Mouse (Mus musculus): ENCODE results near the gene Pm20d1. TPM values are rescaled to one million over a fixed set of nuclear protein-coding genes. Genes with fewer than 3 reads are reported as not detected.

Gene Pm20d1
- total and polyA plus RNA-seq, 2 experiments = 35.5 to 62.0 TPM

GRCm38 (mm10) chr1:131751891-131752311 is 45.3 kb upstream of the Pm20d1 start:
- TF ChIP-seq POLR2A (IDR thresholded peaks at IDR 0.05; ENCODE audit: extremely low read depth, insufficient read depth, low read length) (no peak), CTCF (IDR thresholded peaks at IDR 0.05; ENCODE audit: low read depth, low read length) (no peak)
- H3K9ac ChIP-seq (ENCODE audit: low read depth, low read length) = no peak overlapping the region
- H3K4me1 ChIP-seq (ENCODE audit: control insufficient read depth, insufficient read depth, low read length) = no peaks in the 10 kb centered on the region
- no peaks in the 10 kb centered on the region for H3K27me3 ChIP-seq (ENCODE audit: control insufficient read depth, insufficient read depth, low read length)
- H3K36me3 ChIP-seq (ENCODE audit: control insufficient read depth, insufficient read depth, low read length) = no peaks in the 10 kb centered on the region
- no peak overlapping the region for H3K4me3 ChIP-seq (ENCODE audit: insufficient read depth, low read depth, low read length)
- no peak for DNase-seq (ENCODE audit: extremely low read depth, low read depth, low spot score)
- WGBS = 60% methylated on average over 10 of the region's 10 CpGs
- H3K79me2 ChIP-seq (ENCODE audit: control insufficient read depth, insufficient read depth, low read length) = no peaks in the 10 kb centered on the region
- no peak overlapping the region for H3K27ac ChIP-seq (replicated peaks; ENCODE audit: insufficient read depth, low read depth, low read length)

- Histone ChIP-seq H3K36me3 (ENCODE audit: control insufficient read depth, insufficient read depth, low read length) (no peaks in the 10 kb centered on the region), H3K4me3 (ENCODE audit: insufficient read depth, low read depth, low read length) (no peak overlapping the region), H3K4me1 (ENCODE audit: control insufficient read depth, insufficient read depth, low read length) (no peaks in the 10 kb centered on the region), H3K27ac (replicated peaks; ENCODE audit: insufficient read depth, low read depth, low read length) (no peak overlapping the region), H3K27me3 (ENCODE audit: control insufficient read depth, insufficient read depth, low read length) (no peaks in the 10 kb centered on the region), H3K9ac (ENCODE audit: low read depth, low read length) (no peak overlapping the region), H3K79me2 (ENCODE audit: control insufficient read depth, insufficient read depth, low read length) (no peaks in the 10 kb centered on the region)
- 20% methylated on average over 3 of the region's 3 CpGs for WGBS
- no peak for DNase-seq (ENCODE audit: extremely low read depth, low read depth, low spot score)
- TF ChIP-seq CTCF (IDR thresholded peaks at IDR 0.05; ENCODE audit: low read depth, low read length) (no peak), POLR2A (IDR thresholded peaks at IDR 0.05; ENCODE audit: extremely low read depth, insufficient read depth, low read length) (no peak)
Measured at GRCm38 (mm10) chr1:131754212-131754829, 42.9 kb upstream of the Pm20d1 start.

- Histone ChIP-seq H3K36me3 (ENCODE audit: control insufficient read depth, insufficient read depth, low read length) (no peaks in the 10 kb centered on the region), H3K9ac (ENCODE audit: low read depth, low read length) (no peak overlapping the region), H3K4me1 (ENCODE audit: control insufficient read depth, insufficient read depth, low read length) (no peaks in the 10 kb centered on the region), H3K27me3 (ENCODE audit: control insufficient read depth, insufficient read depth, low read length) (no peaks in the 10 kb centered on the region), H3K4me3 (ENCODE audit: insufficient read depth, low read depth, low read length) (no peak overlapping the region), H3K79me2 (ENCODE audit: control insufficient read depth, insufficient read depth, low read length) (no peaks in the 10 kb centered on the region), H3K27ac (replicated peaks; ENCODE audit: insufficient read depth, low read depth, low read length) (no peak overlapping the region)
- 82% methylated on average over 4 of the region's 4 CpGs for WGBS
- no peak for TF ChIP-seq CTCF (IDR thresholded peaks at IDR 0.05; ENCODE audit: low read depth, low read length)
- TF ChIP-seq POLR2A (IDR thresholded peaks at IDR 0.05; ENCODE audit: extremely low read depth, insufficient read depth, low read length) = no peak
- no peak for DNase-seq (ENCODE audit: extremely low read depth, low read depth, low spot score)
Measured at GRCm38 (mm10) chr1:131754916-131755315, 42.3 kb upstream of the Pm20d1 start.

- H3K9ac ChIP-seq (ENCODE audit: low read depth, low read length) = no peak overlapping the region
- TF ChIP-seq POLR2A (IDR thresholded peaks at IDR 0.05; ENCODE audit: extremely low read depth, insufficient read depth, low read length) (no peak), CTCF (IDR thresholded peaks at IDR 0.05; ENCODE audit: low read depth, low read length) (no peak)
- no peak overlapping the region for H3K27ac ChIP-seq (replicated peaks; ENCODE audit: insufficient read depth, low read depth, low read length)
- no peaks in the 10 kb centered on the region for H3K27me3 ChIP-seq (ENCODE audit: control insufficient read depth, insufficient read depth, low read length)
- H3K4me1 ChIP-seq (ENCODE audit: control insufficient read depth, insufficient read depth, low read length) = no peaks in the 10 kb centered on the region
- H3K36me3 ChIP-seq (ENCODE audit: control insufficient read depth, insufficient read depth, low read length) = no peaks in the 10 kb centered on the region
- no peaks in the 10 kb centered on the region for H3K79me2 ChIP-seq (ENCODE audit: control insufficient read depth, insufficient read depth, low read length)
- DNase-seq (ENCODE audit: extremely low read depth, low read depth, low spot score) = no peak
- H3K4me3 ChIP-seq (ENCODE audit: insufficient read depth, low read depth, low read length) = no peak overlapping the region
- 94% methylated on average over 6 of the region's 6 CpGs for WGBS
Measured at GRCm38 (mm10) chr1:131757211-131757610, 40.0 kb upstream of the Pm20d1 start.

GRCm38 (mm10) chr1:131758796-131759195 is 38.4 kb upstream of the Pm20d1 start:
- Histone ChIP-seq H3K36me3 (ENCODE audit: control insufficient read depth, insufficient read depth, low read length) (no peaks in the 10 kb centered on the region), H3K9ac (ENCODE audit: low read depth, low read length) (no peak overlapping the region), H3K27ac (replicated peaks; ENCODE audit: insufficient read depth, low read depth, low read length) (no peak overlapping the region), H3K4me1 (ENCODE audit: control insufficient read depth, insufficient read depth, low read length) (no peaks in the 10 kb centered on the region), H3K27me3 (ENCODE audit: control insufficient read depth, insufficient read depth, low read length) (no peaks in the 10 kb centered on the region), H3K79me2 (ENCODE audit: control insufficient read depth, insufficient read depth, low read length) (no peaks in the 10 kb centered on the region), H3K4me3 (ENCODE audit: insufficient read depth, low read depth, low read length) (no peak overlapping the region)
- no peak for DNase-seq (ENCODE audit: extremely low read depth, low read depth, low spot score)
- WGBS = 90% methylated on average over 7 of the region's 7 CpGs
- no peak for TF ChIP-seq CTCF (IDR thresholded peaks at IDR 0.05; ENCODE audit: low read depth, low read length)
- TF ChIP-seq POLR2A (IDR thresholded peaks at IDR 0.05; ENCODE audit: extremely low read depth, insufficient read depth, low read length) = no peak

DNA sequence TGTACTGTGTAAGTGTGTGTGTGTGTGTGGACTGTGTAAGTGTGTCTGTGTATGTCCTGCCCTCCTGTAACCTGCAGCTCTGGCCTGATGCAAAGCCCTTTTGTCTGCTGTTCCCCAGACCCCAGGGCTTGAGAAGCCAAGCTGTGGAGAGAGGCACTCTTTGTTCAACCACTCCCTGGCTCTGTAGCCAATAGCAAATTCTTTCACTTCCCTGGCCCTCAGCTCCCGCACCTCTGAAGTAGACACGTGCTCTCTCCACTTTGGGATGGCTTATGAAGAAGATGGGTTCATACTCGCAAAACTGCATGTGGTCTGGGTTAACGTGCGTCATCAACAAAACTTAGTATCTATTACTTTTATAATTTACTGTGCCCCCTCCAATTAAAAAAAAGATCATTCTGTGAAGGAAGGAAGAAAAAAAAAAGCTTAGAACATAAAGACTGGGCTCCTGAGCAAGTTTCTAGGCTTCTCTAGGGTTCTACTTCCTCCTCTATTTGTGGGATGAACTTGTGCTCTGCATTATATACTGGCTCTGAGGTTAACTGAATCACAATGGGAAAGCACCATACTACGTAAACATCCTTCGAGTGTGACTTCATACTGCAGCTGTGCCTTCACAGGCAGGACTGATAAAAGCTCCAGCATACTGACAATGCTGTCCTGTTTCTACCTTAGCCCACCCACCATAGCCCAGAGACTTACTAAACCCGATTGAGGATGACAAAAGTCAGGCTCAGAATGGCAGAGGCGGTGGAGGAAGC is 37.3 kb upstream of the Pm20d1 start:
- H3K79me2 ChIP-seq (ENCODE audit: control insufficient read depth, insufficient read depth, low read length) = no peaks in the 10 kb centered on the region
- no peak for TF ChIP-seq CTCF (IDR thresholded peaks at IDR 0.05; ENCODE audit: low read depth, low read length)
- no peak for TF ChIP-seq POLR2A (IDR thresholded peaks at IDR 0.05; ENCODE audit: extremely low read depth, insufficient read depth, low read length)
- no peak for DNase-seq (ENCODE audit: extremely low read depth, low read depth, low spot score)
- no peak overlapping the region for H3K4me3 ChIP-seq (ENCODE audit: insufficient read depth, low read depth, low read length)
- no peak overlapping the region for H3K27ac ChIP-seq (replicated peaks; ENCODE audit: insufficient read depth, low read depth, low read length)
- no peaks in the 10 kb centered on the region for H3K27me3 ChIP-seq (ENCODE audit: control insufficient read depth, insufficient read depth, low read length)
- H3K4me1 ChIP-seq (ENCODE audit: control insufficient read depth, insufficient read depth, low read length) = no peaks in the 10 kb centered on the region
- H3K36me3 ChIP-seq (ENCODE audit: control insufficient read depth, insufficient read depth, low read length) = no peaks in the 10 kb centered on the region
- no peak overlapping the region for H3K9ac ChIP-seq (ENCODE audit: low read depth, low read length)
- 74% methylated on average over 9 of the region's 9 CpGs for WGBS
